Mouse (Mus musculus): Measurements from ENCODE around the gene Fbln2. TPM values are rescaled to one million over a fixed set of nuclear protein-coding genes. Genes with fewer than 3 reads are reported as not detected.

Fbln2 gene
- polyA plus RNA-seq, 1 experiment from 2014 or later, result 0.30 TPM

- Histone ChIP-seq H3K4me3 (ENCODE audit: inconsistent target) (no peak overlapping the region), H3K27ac (no peak overlapping the region), H3K79me2 (ENCODE audit: inconsistent target) (no peaks in the 10 kb centered on the region), H3K36me3 (ENCODE audit: inconsistent target) (no peaks in the 10 kb centered on the region)
- whole genome bisulfite sequencing (ENCODE audit: missing documents), result 75% methylated on average over 16 of the region's 16 CpGs
Observed at GRCm38 (mm10) chr6:91259440-91260120, 47.3 kb downstream of the Fbln2 start.

- Histone ChIP-seq H3K36me3 (ENCODE audit: inconsistent target) (no peaks in the 10 kb centered on the region), H3K27ac (no peak overlapping the region), H3K79me2 (ENCODE audit: inconsistent target) (no peaks in the 10 kb centered on the region), H3K4me3 (ENCODE audit: inconsistent target) (no peak overlapping the region)
- 84% methylated on average over 8 of the region's 8 CpGs for WGBS (ENCODE audit: missing documents)
Observed at GRCm38 (mm10) chr6:91260347-91260986, 48.2 kb downstream of the Fbln2 start.

GRCm38 (mm10) chr6:91260987-91261367 is 48.7 kb downstream of the Fbln2 start:
- no peaks in the 10 kb centered on the region for H3K36me3 ChIP-seq (ENCODE audit: inconsistent target)
- WGBS (ENCODE audit: missing documents), result 62% methylated on average over 3 of the region's 3 CpGs
- no peak overlapping the region for H3K27ac ChIP-seq
- H3K79me2 ChIP-seq (ENCODE audit: inconsistent target), result no peaks in the 10 kb centered on the region
- no peak overlapping the region for H3K4me3 ChIP-seq (ENCODE audit: inconsistent target)

- 70% methylated on average over 12 of the region's 12 CpGs for WGBS (ENCODE audit: missing documents)
- Histone ChIP-seq H3K79me2 (ENCODE audit: inconsistent target) (no peaks in the 10 kb centered on the region), H3K36me3 (ENCODE audit: inconsistent target) (no peaks in the 10 kb centered on the region), H3K4me3 (ENCODE audit: inconsistent target) (no peak overlapping the region), H3K27ac (no peak overlapping the region)
Observed at GRCm38 (mm10) chr6:91265616-91266015, 53.4 kb downstream of the Fbln2 start.

- H3K27ac ChIP-seq, result no peak overlapping the region
- 57% methylated on average over 1 of the region's 1 CpGs for WGBS (ENCODE audit: missing documents)
Observed at GRCm38 (mm10) chr6:91266647-91267046, 54.4 kb downstream of the Fbln2 start.

DNA sequence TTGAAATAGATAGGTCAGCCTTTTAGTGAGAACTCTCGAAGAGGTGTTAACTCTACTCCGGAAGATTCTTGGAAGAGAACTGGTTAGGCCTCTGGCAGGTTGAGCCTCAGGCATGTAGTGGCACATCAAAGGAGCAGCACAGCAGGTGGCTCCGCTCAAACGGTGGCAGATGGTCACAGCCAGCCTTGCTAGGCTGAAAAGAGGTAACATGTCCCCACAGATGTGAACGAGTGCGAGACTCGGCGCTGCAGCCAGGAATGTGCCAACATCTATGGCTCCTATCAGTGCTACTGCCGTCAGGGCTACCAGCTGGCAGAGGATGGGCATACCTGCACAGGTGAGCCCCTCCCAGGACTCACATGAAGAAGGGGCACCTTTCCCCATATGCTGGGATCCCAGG is 56.1 kb downstream of the Fbln2 start:
- 47% methylated on average over 9 of the region's 9 CpGs for WGBS (ENCODE audit: missing documents)
- Histone ChIP-seq H3K36me3 (ENCODE audit: inconsistent target) (no peaks in the 10 kb centered on the region), H3K27ac (no peak overlapping the region), H3K79me2 (ENCODE audit: inconsistent target) (no peaks in the 10 kb centered on the region), H3K4me3 (ENCODE audit: inconsistent target) (no peak overlapping the region)

More at GRCm38 (mm10) chr6:91266647-91267046, 54.4 kb downstream of the Fbln2 start:
- no peaks in the 10 kb centered on the region for H3K36me3 ChIP-seq (ENCODE audit: inconsistent target)
- no peaks in the 10 kb centered on the region for H3K79me2 ChIP-seq (ENCODE audit: inconsistent target)
- no peak overlapping the region for H3K4me3 ChIP-seq (ENCODE audit: inconsistent target)

DNA sequence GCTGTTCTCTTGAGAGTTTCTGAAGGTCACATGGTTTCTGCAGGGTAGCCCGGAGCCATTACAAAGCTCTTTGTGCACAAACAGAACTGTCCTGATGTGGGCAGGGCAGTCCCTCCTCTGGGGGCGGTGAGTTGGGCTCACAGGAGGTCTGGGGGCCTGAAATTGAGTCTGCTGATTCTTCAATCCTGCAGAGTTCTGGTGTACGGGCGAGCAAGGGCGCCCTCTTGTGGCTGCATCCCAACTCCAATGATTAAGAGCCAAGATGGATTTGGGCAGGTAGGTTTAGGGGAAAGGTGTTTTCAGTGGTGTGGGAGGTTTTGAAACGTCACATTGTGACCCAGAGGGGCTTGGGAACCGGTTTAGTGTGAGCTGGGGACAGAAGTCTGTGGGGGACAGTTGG is 65.3 kb downstream of the Fbln2 start:
- WGBS (ENCODE audit: missing documents), result 4% methylated on average over 7 of the region's 7 CpGs
- Histone ChIP-seq H3K79me2 (ENCODE audit: inconsistent target) (no peaks in the 10 kb centered on the region), H3K36me3 (ENCODE audit: inconsistent target) (no peaks in the 10 kb centered on the region)

GRCm38 (mm10) chr6:91278302-91278701 is 66.0 kb downstream of the Fbln2 start:
- no peak overlapping the region for H3K27ac ChIP-seq
- H3K79me2 ChIP-seq (ENCODE audit: inconsistent target), result no peaks in the 10 kb centered on the region
- no peak overlapping the region for H3K4me3 ChIP-seq (ENCODE audit: inconsistent target)
- WGBS (ENCODE audit: missing documents), result 50% methylated on average over 1 of the region's 1 CpGs
- H3K36me3 ChIP-seq (ENCODE audit: inconsistent target), result no peaks in the 10 kb centered on the region

More for the DNA sequence above, 65.3 kb downstream of the Fbln2 start:
- Histone ChIP-seq H3K27ac (no peak overlapping the region), H3K4me3 (ENCODE audit: inconsistent target) (no peak overlapping the region)

DNA sequence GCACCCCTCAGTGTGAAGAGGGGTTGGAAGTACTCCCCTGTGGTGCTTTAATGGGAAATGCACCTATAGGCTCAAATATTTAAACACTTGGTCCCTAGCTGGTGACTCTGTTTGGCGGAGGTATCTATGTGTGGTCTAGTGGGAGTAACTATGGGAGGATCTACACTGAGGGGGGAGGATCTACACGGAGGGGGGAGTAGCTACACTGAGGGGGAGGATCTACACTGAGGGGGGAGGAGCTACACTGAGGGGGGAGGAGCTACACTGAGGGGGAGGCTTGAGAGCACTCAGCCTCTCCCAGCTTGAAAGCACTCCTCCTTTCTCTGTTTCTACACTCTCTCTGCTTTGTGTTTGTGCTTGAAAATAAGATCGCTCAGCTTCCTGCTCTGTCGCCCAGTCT is 67.2 kb downstream of the Fbln2 start:
- 40% methylated on average over 4 of the region's 4 CpGs for WGBS (ENCODE audit: missing documents)
- no peak overlapping the region for H3K4me3 ChIP-seq (ENCODE audit: inconsistent target)
- H3K79me2 ChIP-seq (ENCODE audit: inconsistent target), result no peaks in the 10 kb centered on the region
- H3K27ac ChIP-seq, result no peak overlapping the region
- H3K36me3 ChIP-seq (ENCODE audit: inconsistent target), result no peaks in the 10 kb centered on the region

DNA sequence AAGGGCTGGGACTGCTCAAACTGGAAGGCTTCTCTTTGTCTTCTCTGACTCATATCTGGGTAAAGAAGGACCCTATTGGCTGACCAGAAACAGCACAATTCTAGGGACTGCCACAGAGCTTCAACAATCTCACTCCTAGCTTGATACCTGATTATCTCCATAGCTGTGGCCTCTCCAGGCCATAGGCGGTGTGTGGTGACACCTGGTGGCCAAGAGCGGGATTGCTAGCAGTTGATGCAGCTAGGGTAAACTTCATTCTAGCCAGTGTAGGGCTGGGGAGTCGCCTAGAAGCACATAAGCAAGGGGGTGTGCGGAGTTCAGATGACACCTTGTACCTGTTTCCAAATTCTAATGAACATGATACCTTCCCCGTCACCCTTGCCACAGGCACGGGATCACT is 69.0 kb downstream of the Fbln2 start:
- 6% methylated on average over 6 of the region's 6 CpGs for WGBS (ENCODE audit: missing documents)
- Histone ChIP-seq H3K79me2 (ENCODE audit: inconsistent target) (no peaks in the 10 kb centered on the region), H3K4me3 (ENCODE audit: inconsistent target) (no peak overlapping the region), H3K27ac (no peak overlapping the region), H3K36me3 (ENCODE audit: inconsistent target) (no peaks in the 10 kb centered on the region)

- WGBS (ENCODE audit: missing documents), result 57% methylated on average over 5 of the region's 5 CpGs
- Histone ChIP-seq H3K4me3 (ENCODE audit: inconsistent target) (no peak overlapping the region), H3K27ac (no peak overlapping the region), H3K79me2 (ENCODE audit: inconsistent target) (no peaks in the 10 kb centered on the region), H3K36me3 (ENCODE audit: inconsistent target) (no peaks in the 10 kb centered on the region)
Observed at GRCm38 (mm10) chr6:91281747-91282146, 69.5 kb downstream of the Fbln2 start.

DNA sequence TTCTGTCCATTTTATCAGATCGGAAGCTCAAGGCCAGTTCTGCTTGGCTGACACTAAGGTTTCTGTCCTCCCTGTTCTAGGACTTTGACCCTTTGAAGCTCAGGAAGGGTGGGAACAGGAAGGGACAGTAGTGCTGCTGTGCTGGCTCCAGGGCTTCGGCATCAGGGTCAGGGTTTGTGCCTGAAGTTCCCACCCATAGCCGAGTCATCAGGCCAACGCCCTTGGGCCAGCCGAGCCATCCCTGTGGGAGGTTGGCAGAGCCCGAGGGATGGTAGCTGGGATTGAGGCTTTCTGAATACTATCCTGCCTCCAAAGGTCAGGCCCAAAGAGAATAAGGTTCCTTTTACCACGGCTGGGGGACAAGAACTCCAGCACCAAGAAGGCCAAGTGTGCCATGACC is 70.8 kb downstream of the Fbln2 start:
- H3K36me3 ChIP-seq (ENCODE audit: inconsistent target), result no peaks in the 10 kb centered on the region
- no peak overlapping the region for H3K4me3 ChIP-seq (ENCODE audit: inconsistent target)
- 72% methylated on average over 7 of the region's 7 CpGs for WGBS (ENCODE audit: missing documents)
- no peak overlapping the region for H3K27ac ChIP-seq
- no peaks in the 10 kb centered on the region for H3K79me2 ChIP-seq (ENCODE audit: inconsistent target)

DNA sequence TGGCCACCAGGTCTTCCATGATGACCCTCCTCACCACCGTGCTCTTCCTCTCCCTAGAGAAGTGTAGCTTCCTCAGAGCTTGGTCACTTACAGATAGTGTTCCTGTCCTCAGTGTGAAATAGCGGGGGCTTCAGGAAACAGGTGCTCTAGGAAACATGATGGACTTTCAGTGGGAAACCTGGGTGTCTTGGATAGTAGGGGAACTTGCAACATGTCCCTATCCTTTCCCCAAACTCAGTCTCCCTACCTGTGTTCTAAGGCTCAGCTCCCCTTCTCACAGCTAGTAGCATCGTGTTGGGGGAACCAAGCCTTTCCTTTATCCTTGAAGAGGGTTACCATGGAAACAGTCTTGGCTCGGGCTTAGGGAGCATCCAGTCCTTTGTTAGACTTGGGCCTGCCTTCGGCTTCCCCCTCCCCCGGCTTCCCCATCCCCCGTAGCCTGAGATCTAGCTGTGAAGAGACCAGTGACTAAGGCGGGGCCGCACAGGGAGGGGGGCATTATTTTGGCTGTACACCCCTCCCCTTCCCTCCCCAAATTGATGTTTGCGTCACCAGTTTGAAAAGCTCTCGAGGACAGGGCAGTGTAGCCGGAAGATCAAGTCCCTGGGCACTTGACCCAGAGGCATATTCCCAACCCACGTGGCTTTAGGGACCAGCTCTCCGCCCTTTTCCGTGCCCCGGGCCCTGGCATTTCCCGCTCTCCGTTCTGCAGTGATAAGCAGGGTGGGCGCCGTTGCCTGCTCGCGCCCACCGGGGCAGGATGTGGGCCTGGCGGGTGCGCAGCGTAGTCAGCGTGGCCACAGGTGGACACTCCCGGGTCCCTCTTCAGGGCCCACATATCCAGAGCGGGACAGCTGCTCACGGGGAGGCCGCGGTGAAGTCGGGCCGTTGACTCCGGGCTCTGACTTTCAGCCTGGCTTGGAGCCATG is 72.5 kb downstream of the Fbln2 start:
- Histone ChIP-seq H3K4me3 (ENCODE audit: inconsistent target) (no peak overlapping the region), H3K27ac (no peak overlapping the region), H3K36me3 (ENCODE audit: inconsistent target) (no peaks in the 10 kb centered on the region), H3K79me2 (ENCODE audit: inconsistent target) (no peaks in the 10 kb centered on the region)
- WGBS (ENCODE audit: missing documents), result 11% methylated on average over 35 of the region's 35 CpGs

DNA sequence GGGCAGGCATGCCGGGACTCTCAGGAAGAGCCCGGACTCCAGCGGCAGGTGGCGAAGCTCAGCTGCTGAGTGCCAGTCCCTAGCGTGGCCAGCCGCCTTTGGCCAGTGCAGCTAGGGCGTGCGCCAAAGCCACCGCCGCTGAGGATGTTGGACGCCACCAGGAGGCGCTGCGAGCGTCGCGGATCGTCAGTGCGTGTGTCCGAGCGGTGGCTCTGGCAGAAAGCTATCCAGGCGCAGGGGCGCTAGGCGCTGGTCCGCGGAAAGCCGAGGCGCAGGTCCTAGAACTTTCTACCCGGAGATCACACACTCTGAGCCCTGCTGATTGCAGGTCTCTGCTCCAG is 73.2 kb downstream of the Fbln2 start:
- no peaks in the 10 kb centered on the region for H3K79me2 ChIP-seq (ENCODE audit: inconsistent target)
- H3K4me3 ChIP-seq (ENCODE audit: inconsistent target), result no peak overlapping the region
- WGBS (ENCODE audit: missing documents), result under 1% methylated on average over 28 of the region's 28 CpGs
- H3K27ac ChIP-seq, result no peak overlapping the region
- H3K36me3 ChIP-seq (ENCODE audit: inconsistent target), result no peaks in the 10 kb centered on the region
